Mouse (Mus musculus) stomach, postnatal 0 days (tissue): ENCODE measurements around the gene Gse1.

Experiments used
- CTCF ChIP-seq: IDR thresholded peaks from 2 replicates; pipeline ENCODE4 v1.5.1; 2016; ENCODE audit warnings: antibody characterized with exemption, low read depth, mild to moderate bottlenecking, moderate library complexity
- EP300 ChIP-seq: optimal IDR thresholded peaks from 2 replicates; pipeline ENCODE3; 2016; ENCODE audit warnings: antibody characterized with exemption

- TF ChIP-seq CTCF (no peak), EP300 (no peak)
Measured at GRCm38 (mm10) chr8:120556198-120556892, 328.1 kb downstream of the Gse1 start.
